Mouse (Mus musculus) bone marrow, adult 2 months (tissue): ENCODE measurements at regions not wholly inside any gene's neighbourhood (a gene's known extent, or its start where the extent isn't known, plus 50 kb on each side); places are given as distances from the start of the nearest gene placed in this dataset.
"Not testable (repeated sequence)": the region's sequence is repeated elsewhere in the genome, so short reads cannot be mapped to it uniquely, and the experiment has no call there.

Experiments
- CTCF ChIP-seq: fragments of 200-500 bp; IDR thresholded peaks from 2 replicates; pipeline ENCODE4 v1.5.1; 2011; ENCODE audit warnings: low read length, control low read depth; ENCODE audit not compliant: control insufficient read depth, insufficient read depth
- POLR2A ChIP-seq: fragments of 200-500 bp; IDR thresholded peaks from 2 replicates; pipeline ENCODE4 v1.6.1; 2011; ENCODE audit warnings: low read depth, mild to moderate bottlenecking, control low read depth, low read length, borderline replicate concordance; ENCODE audit not compliant: control insufficient read depth

GRCm38 (mm10) chr13:4942490-4942889, 333.5 kb upstream of the Akr1e1 start:
- TF ChIP-seq POLR2A, CTCF: not testable (repeated sequence)
